Mouse (Mus musculus) urinary bladder, postnatal 0 days (tissue): ENCODE results near the gene Gm17026. TPM values are rescaled to one million over a fixed set of nuclear protein-coding genes. Genes with fewer than 3 reads are reported as not detected.

ENCODE experiments used
- microRNA-seq: library from miRNA; unstranded; fragments of <30 nt; microRNA quantifications from one replicate; pipeline ENCODE4, GENCODE M21; 2016
- polyA plus RNA-seq: library from polyadenylated mRNA; unstranded; fragments of >200 nt; fragmentation: Nextera tagmentation; extraction: Ambion mirVana; gene quantifications from 2 replicates; pipeline ENCODE4 v1.2.1, GENCODE M21; 2015

Gm17026 gene
- not detected in 2 replicates for polyA plus RNA-seq

GRCm38 (mm10) chr14:42259948-42260347 is at the start of gene Gm17026:
Gene Gm17026, minus strand, starts transcription at chr14:42260048.

GRCm38 (mm10) chr14:42297258-42297657 is 37.4 kb upstream of the Gm17026 start, which contains the start of gene Gm9611:
Gene Gm9611, minus strand, starts transcription at chr14:42297358.

Small RNAs within 50 kb of the gene (microRNA-seq; reads per million reads assigned to microRNA genes)
- gene Gm25208 = not detected
- gene Gm25892 = not detected

Other genes starting within 250 kb of the Gm17026 start
- not detected in 2 replicates for gene Gm7951, start 142.7 kb downstream of the Gm17026 start, polyA plus RNA-seq
- not detected in 2 replicates for gene Gm17027, start 97.4 kb downstream of the Gm17026 start, polyA plus RNA-seq
- not detected in 2 replicates for gene Gm3573, start 69.3 kb downstream of the Gm17026 start, polyA plus RNA-seq
- not detected in 2 replicates for gene Gm9611, start 37.3 kb upstream of the Gm17026 start, polyA plus RNA-seq
- gene Gm7995, start 50.2 kb upstream of the Gm17026 start, polyA plus RNA-seq = not detected in 2 replicates
- not detected in 2 replicates for gene Gm8005, start 179.6 kb upstream of the Gm17026 start, polyA plus RNA-seq
- not detected in 2 replicates for gene Gm8011, start 203.8 kb upstream of the Gm17026 start, polyA plus RNA-seq
- gene Gm8020, start 242.3 kb upstream of the Gm17026 start, polyA plus RNA-seq = not detected in 2 replicates